Mouse (Mus musculus): ENCODE data around the gene Asb5.
"Not testable (repeated sequence)": the region's sequence is repeated elsewhere in the genome, so short reads cannot be mapped to it uniquely, and the experiment has no call there.

Asb5 gene

GRCm38 (mm10) chr8:54537285-54537684 lies 7.9 kb downstream of the Asb5 start:
- no peak for DNase-seq (ENCODE audit: low read depth, low spot score)

- no peak for DNase-seq (ENCODE audit: low read depth, low spot score)
Observed at GRCm38 (mm10) chr8:54541331-54541730, 12.0 kb downstream of the Asb5 start.

GRCm38 (mm10) chr8:54548383-54548782 lies 19.0 kb downstream of the Asb5 start:
- no peak for DNase-seq (ENCODE audit: low read depth, low spot score)

- DNase-seq (ENCODE audit: low read depth, low spot score) = no peak
Observed at GRCm38 (mm10) chr8:54550026-54550574, 20.7 kb downstream of the Asb5 start.

GRCm38 (mm10) chr8:54554921-54555320 lies 25.5 kb downstream of the Asb5 start:
- DNase-seq (ENCODE audit: low read depth, low spot score) = no peak

GRCm38 (mm10) chr8:54562137-54562536 lies 32.8 kb downstream of the Asb5 start:
- DNase-seq (ENCODE audit: low read depth, low spot score) = no peak

- DNase-seq (ENCODE audit: low read depth, low spot score) = no peak
Observed at GRCm38 (mm10) chr8:54565181-54565580, 35.8 kb downstream of the Asb5 start.

- no peak for DNase-seq (ENCODE audit: low read depth, low spot score)
Observed at GRCm38 (mm10) chr8:54565603-54566260, 36.4 kb downstream of the Asb5 start.

GRCm38 (mm10) chr8:54567168-54567567 lies 37.8 kb downstream of the Asb5 start:
- DNase-seq (ENCODE audit: low read depth, low spot score) = no peak

- DNase-seq (ENCODE audit: low read depth, low spot score) = no peak
Observed at GRCm38 (mm10) chr8:54570618-54571609, 41.5 kb downstream of the Asb5 start.

GRCm38 (mm10) chr8:54581436-54581835 lies 52.1 kb downstream of the Asb5 start:
- DNase-seq (ENCODE audit: low read depth, low spot score) = no peak

GRCm38 (mm10) chr8:54582886-54583285 lies 53.5 kb downstream of the Asb5 start:
- DNase-seq (ENCODE audit: low read depth, low spot score) = no peak

GRCm38 (mm10) chr8:54594634-54595033 lies 65.3 kb downstream of the Asb5 start:
- no peak for DNase-seq (ENCODE audit: low read depth, low spot score)

GRCm38 (mm10) chr8:54596051-54596450 lies 66.7 kb downstream of the Asb5 start:
- DNase-seq (ENCODE audit: low read depth, low spot score) = no peak

- no peak for DNase-seq (ENCODE audit: low read depth, low spot score)
Observed at GRCm38 (mm10) chr8:54596940-54597339, 67.6 kb downstream of the Asb5 start.

- DNase-seq (ENCODE audit: low read depth, low spot score) = no peak
Observed at GRCm38 (mm10) chr8:54597386-54597785, 68.0 kb downstream of the Asb5 start.

- no peak for DNase-seq (ENCODE audit: low read depth, low spot score)
Observed at GRCm38 (mm10) chr8:54600671-54601251, 71.4 kb downstream of the Asb5 start, which contains the start of gene Spata4. Gene Spata4 (plus strand): TSS chr8:54600781.

GRCm38 (mm10) chr8:54603440-54603839 lies 74.1 kb downstream of the Asb5 start:
- DNase-seq (ENCODE audit: low read depth, low spot score) = no peak

- DNase-seq (ENCODE audit: low read depth, low spot score) = no peak
Observed at GRCm38 (mm10) chr8:54609336-54609735, 80.0 kb downstream of the Asb5 start.

GRCm38 (mm10) chr8:54610238-54610637 lies 80.9 kb downstream of the Asb5 start:
- DNase-seq (ENCODE audit: low read depth, low spot score) = no peak

GRCm38 (mm10) chr8:54616710-54617109 lies 87.3 kb downstream of the Asb5 start:
- not testable (repeated sequence) for DNase-seq (ENCODE audit: low read depth, low spot score)

Data from CD4-positive helper T cell, adult 2 months (primary cell).